Mouse (Mus musculus): ENCODE measurements around the gene Lifr.

DNA sequence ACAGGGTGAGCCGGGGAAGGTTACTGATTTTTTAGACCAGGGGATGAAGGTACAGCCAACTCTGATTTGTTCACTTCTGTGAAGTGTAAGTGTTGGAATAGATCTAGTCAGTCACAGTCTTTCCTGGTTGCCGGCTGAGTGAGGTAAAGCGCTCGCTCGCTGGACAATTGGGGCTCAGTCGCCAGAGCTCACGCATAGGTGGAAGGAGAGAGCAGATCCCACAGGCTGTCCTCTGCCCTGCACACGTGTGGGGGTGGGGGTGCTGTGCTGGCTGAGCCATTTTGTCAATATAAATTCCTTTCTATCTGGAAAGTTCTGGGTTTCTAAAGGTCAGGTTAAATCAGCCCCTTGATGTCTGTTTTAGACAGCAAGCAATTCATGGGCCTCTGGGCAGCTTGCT is 69.9 kb downstream of the Lifr start:
- TF ChIP-seq CTCF (IDR thresholded peaks at IDR 0.05; ENCODE audit: control insufficient read depth, insufficient read depth, low read length) = no peak
- TF ChIP-seq POLR2A (IDR thresholded peaks at IDR 0.05; ENCODE audit: borderline replicate concordance, control insufficient read depth, low read depth, low read length) = no peak

Data from bone marrow, adult 2 months (tissue).